Mouse (Mus musculus) central nervous system, embryonic 14 days (tissue): ENCODE results near the gene Ssr3. TPM values are rescaled to one million over a fixed set of nuclear protein-coding genes. Genes with fewer than 3 reads are reported as not detected.

Experiments used
- polyA plus RNA-seq: library from polyadenylated mRNA; depleted of rRNA; stranded (reverse); fragments of >200 nt; gene quantifications from 2 replicates; pipeline ENCODE4 v1.2.3, GENCODE M21; 2012; rRNA removed

Gene Ssr3
- polyA plus RNA-seq, result 129 and 141 TPM in 2 replicates

GRCm38 (mm10) chr3:65392421-65392817, at the start of gene Ssr3:
TSS of gene Ssr3 (minus strand) at chr3:65392623.

Other genes with a start within 250 kb of the Ssr3 start
- 8.4 and 9.9 TPM in 2 replicates for gene Tiparp, start 135.8 kb upstream of the Ssr3 start, polyA plus RNA-seq